In genomic region chr4:48044491-48045211, GRCm38 (mm10) we compare ENCODE assay signal across 8 mouse cellular contexts. TPM values are rescaled to one million over a fixed set of nuclear protein-coding genes. Genes with fewer than 3 reads are reported as not detected.
DNase-seq lines count a peak whose midpoint lies in the region; ATAC-seq and TF ChIP-seq lines count a peak whose summit lies in the region.

Nr4a3 (plus strand) TSS chr4:48045153.

- H3K36me3 ChIP-seq in G1E (replicated peaks), result no peaks in the 10 kb centered on the region
- H3K36me3 ChIP-seq in forebrain, embryonic 16.5 days (ENCODE audit: control insufficient read depth, insufficient read depth), result no peaks in the 10 kb centered on the region
- no peaks in the 10 kb centered on the region for H3K36me3 ChIP-seq in neural tube, embryonic 15.5 days

- H3K4me1 ChIP-seq in G1E (ENCODE audit: insufficient read depth, low read depth, low read length), result peaks cover 51% of the 10 kb centered on the region
- H3K4me1 ChIP-seq in forebrain, embryonic 16.5 days (replicated peaks; ENCODE audit: control insufficient read depth, insufficient read depth, low read length), result peaks cover 46% of the 10 kb centered on the region
- H3K4me1 ChIP-seq in lung, adult 2 months (ENCODE audit: control insufficient read depth, insufficient read depth, low read length), result peaks cover 7% of the 10 kb centered on the region; the same call in 1 of the 2 replicates
- H3K4me1 ChIP-seq in neural tube, embryonic 15.5 days, result peaks cover 59% of the 10 kb centered on the region

- TF ChIP-seq CTCF in G1E (IDR thresholded peaks at IDR 0.05; ENCODE audit: low read depth, low read length), result no peak
- TF ChIP-seq CTCF in layer of hippocampus, adult 2 months (conservative IDR thresholded peaks at IDR 0.05), result peak; percentile 50
- TF ChIP-seq CTCF in lung, adult 2 months (IDR thresholded peaks at IDR 0.05; ENCODE audit: insufficient read depth, low read length), result no peak

- peak within 1 kb of the TSS; percentile 97 for H3K4me2 ChIP-seq in forebrain, embryonic 16.5 days (ENCODE audit: low read length)
- H3K4me2 ChIP-seq in neural tube, embryonic 15.5 days, result peak within 1 kb of the TSS; percentile 100

- WGBS in forebrain, embryonic 16.5 days, result 0% methylated on average over 46 of the region's 54 CpGs
- WGBS in lung, adult 2 months, result under 1% methylated on average over 49 of the region's 54 CpGs
- WGBS in neural tube, embryonic 15.5 days, result 0% methylated on average over 46 of the region's 54 CpGs

- peak within 1 kb of the TSS; percentile 82 for H3K9ac ChIP-seq in forebrain, embryonic 16.5 days (replicated peaks; ENCODE audit: low read depth, low read length)
- peak within 1 kb of the TSS; percentile 72 for H3K9ac ChIP-seq in neural tube, embryonic 15.5 days (replicated peaks)

- H3K9me3 ChIP-seq in G1E (replicated peaks), result no peaks in the 10 kb centered on the region
- H3K9me3 ChIP-seq in forebrain, embryonic 16.5 days (ENCODE audit: control insufficient read depth, low read length), result no peaks in the 10 kb centered on the region
- no peaks in the 10 kb centered on the region for H3K9me3 ChIP-seq in neural tube, embryonic 15.5 days (replicated peaks)

- peak within 1 kb of the TSS; percentile 86 for H3K4me3 ChIP-seq in G1E (ENCODE audit: low read depth, low read length)
- peak within 1 kb of the TSS; percentile 84 for H3K4me3 ChIP-seq in forebrain, embryonic 16.5 days (replicated peaks; ENCODE audit: low read length)
- H3K4me3 ChIP-seq in layer of hippocampus, adult 2 months, result peak within 1 kb of the TSS; percentile 88
- H3K4me3 ChIP-seq in lung, adult 2 months (replicated peaks; ENCODE audit: extremely low read depth, low read depth, low read length), result peak within 1 kb of the TSS; percentile 71
- H3K4me3 ChIP-seq in neural tube, embryonic 15.5 days (replicated peaks), result peak within 1 kb of the TSS; percentile 74

- peak; percentile 54; the same call in 1 of the 2 replicates for TF ChIP-seq POLR2A in lung, adult 2 months (IDR thresholded peaks at IDR 0.05; ENCODE audit: borderline replicate concordance, extremely low read depth, low read depth, low read length)

- peaks cover 46% of the 10 kb centered on the region for H3K27me3 ChIP-seq in G1E (ENCODE audit: insufficient read depth, low read length)
- peaks cover 9% of the 10 kb centered on the region for H3K27me3 ChIP-seq in forebrain, embryonic 16.5 days (replicated peaks; ENCODE audit: control insufficient read depth, insufficient read depth, low read length)
- H3K27me3 ChIP-seq in neural tube, embryonic 15.5 days (replicated peaks), result peaks cover 24% of the 10 kb centered on the region

- intact Hi-C loops in heart, postnatal 36 days (cut with DNase I), result loop anchor here (5.0 to 10.0 kb wide), 7 partner anchors 233 to 690 kb away; partner anchors contain the start of genes Alg2, Erp44, Invs and Sec61b

- H3K27ac ChIP-seq in forebrain, embryonic 16.5 days (ENCODE audit: low read length), result peak within 1 kb of the TSS; percentile 94
- peak within 1 kb of the TSS; percentile 100 for H3K27ac ChIP-seq in layer of hippocampus, adult 2 months
- peak within 1 kb of the TSS; percentile 90 for H3K27ac ChIP-seq in neural tube, embryonic 15.5 days (replicated peaks)

- peak; percentile 69 for DNase-seq in G1E (ENCODE audit: low spot score)
- DNase-seq in cerebellum, adult 18-20 months, result peak; percentile 92 to 94
- DNase-seq in heart, postnatal 36 days, result peak; percentile 91 to 95
- DNase-seq in layer of hippocampus, adult 2 months (ENCODE audit: low spot score in 2 of 2), result peak; percentile 91 to 93
- peak; percentile 87 for DNase-seq in lung, adult 2 months
- DNase-seq in testis, postnatal 10 days (ENCODE audit: low spot score), result peak; percentile 77

- peak; percentile 72 for ATAC-seq in G1E (ENCODE audit: extremely low read depth, insufficient number of reproducible peaks, low FRiP score, poor library complexity, severe bottlenecking)
- ATAC-seq in forebrain, embryonic 16.5 days, result peak; percentile 82
- ATAC-seq in neural tube, embryonic 15.5 days (ENCODE audit: low FRiP score), result peak; percentile 83

RNA-seq across cellular contexts. Expression of gene Nr4a3, which starts in this region (rescaled TPM):
- total RNA-seq in G1E (2014; fragmentation: Nextera tagmentation), result 0.68 TPM in 1 of 2 replicates, not detected in the other
- total RNA-seq in G1E (2017), result 0.12 and 0.33 TPM in 2 replicates
- polyA plus RNA-seq in G1E (2012), result 0.20 and 0.32 TPM in 2 replicates
- 7.7 and 8.8 TPM in 2 replicates for polyA plus RNA-seq in forebrain, embryonic 16.5 days (2015; fragmentation: Nextera tagmentation; extraction: Ambion mirVana)
- 10 to 100 TPM in 1 of 2 experiments, 1 to 10 TPM in 1; 2.3 to 12.3 TPM for total RNA-seq in heart, postnatal 36 days (2021)
- 10 to 100 TPM; 63.5 to 68.7 TPM for total RNA-seq in layer of hippocampus, adult 2 months (2021)
- 2.4 and 10.3 TPM in 2 replicates for polyA plus RNA-seq in lung, adult 2 months (2012; rRNA removed)
- polyA plus RNA-seq in neural tube, embryonic 15.5 days (2015; fragmentation: Nextera tagmentation; extraction: Ambion mirVana), result 1.8 and 2.7 TPM in 2 replicates

Comparison
In these comparisons a context has a peak if more than half of its experiments do, and no peak if none do; other contexts are left out.
1. Peak in every context shown above with its lines: DNase-seq, ATAC-seq, H3K4me3 ChIP-seq and H3K27ac ChIP-seq.
2. RNA of gene Nr4a3 (total RNA-seq): 63.5 to 68.7 TPM in layer of hippocampus, adult 2 months; 2.3 to 12.3 TPM in heart, postnatal 36 days and 0.12 to 0.68 TPM in G1E; every median in the first group is over 4 times any median in the second.
3. Peak in DNase-seq, ATAC-seq and H3K4me3 ChIP-seq in G1E; RNA of the gene not detected or under 1 TPM.